Mouse (Mus musculus): ENCODE data around the gene Coq5. TPM values are rescaled to one million over a fixed set of nuclear protein-coding genes. Genes with fewer than 3 reads are reported as not detected.

The Coq5 gene
- total RNA-seq, 4 experiments from 2014 or later: 73.1 to 89.5 (median 82.1) TPM

Other genes starting within 250 kb of the Coq5 start
- not detected for gene Gm10401, start 181.4 kb upstream of the Coq5 start, total RNA-seq (2022)
- 10 to 100 TPM; 66.4 to 76.7 (median 72.5) TPM for gene Acads, start 160.3 kb upstream of the Coq5 start, total RNA-seq (2022)
- 10 to 100 TPM in 2 of 4 experiments, 1 to 10 TPM in 2; 8.6 to 11.7 (median 9.8) TPM for gene Unc119b, start 144.7 kb upstream of the Coq5 start, total RNA-seq (2022)
- gene Mlec, start 121.5 kb upstream of the Coq5 start, total RNA-seq (2022): 100 to 1,000 TPM; 140 to 220 (median 197) TPM
- 1 to 10 TPM in 1 of 4 experiments, under 1 TPM in 3; 0.22 to 1.1 (median 0.38) TPM for gene Cabp1, start 85.3 kb upstream of the Coq5 start, total RNA-seq (2022)
- gene Pop5, start 43.8 kb upstream of the Coq5 start, total RNA-seq (2022): 10 to 100 TPM; 27.3 to 40.7 (median 38.0) TPM
- gene Rnf10, start 6.8 kb upstream of the Coq5 start, total RNA-seq (2022): 100 to 1,000 TPM; 304 to 367 (median 342) TPM
- 10 to 100 TPM; 37.7 to 68.0 (median 49.9) TPM for gene Dynll1, start 21.3 kb downstream of the Coq5 start, total RNA-seq (2022)
- gene Srsf9, start 47.5 kb downstream of the Coq5 start, total RNA-seq (2022): 10 to 100 TPM in 3 of 4 experiments, 1 to 10 TPM in 1; 8.6 to 13.1 (median 11.5) TPM
- gene Gatc, start 61.5 kb downstream of the Coq5 start, total RNA-seq (2022): 10 to 100 TPM; 22.8 to 25.6 (median 24.4) TPM
- gene Triap1, start 61.6 kb downstream of the Coq5 start, total RNA-seq (2022): 10 to 100 TPM; 18.9 to 23.7 (median 20.1) TPM
- 10 to 100 TPM; 35.3 to 49.8 (median 42.5) TPM for gene Cox6a1, start 69.3 kb downstream of the Coq5 start, total RNA-seq (2022)
- gene Msi1, start 149.9 kb downstream of the Coq5 start, total RNA-seq (2022): under 1 TPM in 2 of 4 experiments, not detected in 2; 0.19 to 0.27 TPM
- not detected for gene Pla2g1b, start 186.6 kb downstream of the Coq5 start, total RNA-seq (2022)
- gene Sirt4, start 205.1 kb downstream of the Coq5 start, total RNA-seq (2022): 10 to 100 TPM in 1 of 4 experiments, 1 to 10 TPM in 3; 7.2 to 13.5 (median 9.4) TPM
- gene Pxn, start 227.0 kb downstream of the Coq5 start, total RNA-seq (2022): 10 to 100 TPM; 76.0 to 89.9 (median 78.1) TPM